Mouse (Mus musculus): ENCODE measurements around the gene Mrto4. TPM values are rescaled to one million over a fixed set of nuclear protein-coding genes. Genes with fewer than 3 reads are reported as not detected.

The Mrto4 gene
- polyA plus RNA-seq, 1 experiment from 2014 or later, result 126 TPM

GRCm38 (mm10) chr4:139373130-139373529 lies 20.8 kb upstream of the Mrto4 start:
- H3K4me3 ChIP-seq (replicated peaks), result no peak overlapping the region
- no peaks in the 10 kb centered on the region for H3K9me3 ChIP-seq
- H3K36me3 ChIP-seq (replicated peaks), result peaks cover 94% of the 10 kb centered on the region
- H3K27ac ChIP-seq, result no peak overlapping the region
- no peaks in the 10 kb centered on the region for H3K4me1 ChIP-seq
- no peak overlapping the region for H3K9ac ChIP-seq
- ATAC-seq (ENCODE audit: low FRiP score), result no peak
- WGBS, result 97% methylated on average over 4 of the region's 4 CpGs
- H3K27me3 ChIP-seq, result no peaks in the 10 kb centered on the region
- no peak overlapping the region for H3K4me2 ChIP-seq

GRCm38 (mm10) chr4:139368038-139368437 lies 15.7 kb upstream of the Mrto4 start:
- no peak overlapping the region for H3K4me3 ChIP-seq (replicated peaks)
- no peaks in the 10 kb centered on the region for H3K9me3 ChIP-seq
- no peak for ATAC-seq (ENCODE audit: low FRiP score)
- peaks cover 97% of the 10 kb centered on the region for H3K36me3 ChIP-seq (replicated peaks)
- H3K9ac ChIP-seq, result no peak overlapping the region
- WGBS, result 98% methylated on average over 5 of the region's 5 CpGs
- H3K27me3 ChIP-seq, result no peaks in the 10 kb centered on the region
- H3K4me2 ChIP-seq, result no peak overlapping the region
- H3K27ac ChIP-seq, result no peak overlapping the region
- H3K4me1 ChIP-seq, result no peaks in the 10 kb centered on the region

- no peak overlapping the region for H3K9ac ChIP-seq
- ATAC-seq (ENCODE audit: low FRiP score), result no peak
- 94% methylated on average over 3 of the region's 3 CpGs for WGBS
- H3K36me3 ChIP-seq (replicated peaks), result peaks cover 97% of the 10 kb centered on the region
- no peak overlapping the region for H3K4me3 ChIP-seq (replicated peaks)
- H3K4me1 ChIP-seq, result no peaks in the 10 kb centered on the region
- H3K27ac ChIP-seq, result no peak overlapping the region
- H3K4me2 ChIP-seq, result no peak overlapping the region
- H3K27me3 ChIP-seq, result no peaks in the 10 kb centered on the region
- H3K9me3 ChIP-seq, result no peaks in the 10 kb centered on the region
Measured at GRCm38 (mm10) chr4:139367336-139367735, 15.0 kb upstream of the Mrto4 start.

GRCm38 (mm10) chr4:139360761-139361548 lies 8.6 kb upstream of the Mrto4 start:
- no peaks in the 10 kb centered on the region for H3K27me3 ChIP-seq
- 91% methylated on average over 11 of the region's 11 CpGs for WGBS
- H3K36me3 ChIP-seq (replicated peaks), result peaks cover 95% of the 10 kb centered on the region
- H3K4me1 ChIP-seq, result no peaks in the 10 kb centered on the region
- H3K27ac ChIP-seq, result no peak overlapping the region
- no peak overlapping the region for H3K9ac ChIP-seq
- H3K4me3 ChIP-seq (replicated peaks), result no peak overlapping the region
- ATAC-seq (ENCODE audit: low FRiP score), result no peak
- no peaks in the 10 kb centered on the region for H3K9me3 ChIP-seq
- H3K4me2 ChIP-seq, result no peak overlapping the region

- H3K36me3 ChIP-seq (replicated peaks), result peaks cover 65% of the 10 kb centered on the region
- H3K9ac ChIP-seq, result no peak overlapping the region
- peaks cover 10% of the 10 kb centered on the region for H3K4me1 ChIP-seq
- ATAC-seq (ENCODE audit: low FRiP score), result no peak
- no peak overlapping the region for H3K4me3 ChIP-seq (replicated peaks)
- H3K9me3 ChIP-seq, result no peaks in the 10 kb centered on the region
- H3K27ac ChIP-seq, result no peak overlapping the region
- H3K4me2 ChIP-seq, result no peak overlapping the region
- 96% methylated on average over 3 of the region's 3 CpGs for WGBS
- no peaks in the 10 kb centered on the region for H3K27me3 ChIP-seq
Measured at GRCm38 (mm10) chr4:139357211-139357610, 4.8 kb upstream of the Mrto4 start.

- peak; percentile 14; the same call in 1 of the 2 replicates for ATAC-seq (ENCODE audit: low FRiP score)
- Histone ChIP-seq H3K9me3 (no peaks in the 10 kb centered on the region), H3K4me2 (peak overlapping the region; percentile 94), H3K36me3 (replicated peaks) (peaks cover 47% of the 10 kb centered on the region), H3K4me3 (replicated peaks) (peak overlapping the region; percentile 86), H3K27me3 (no peaks in the 10 kb centered on the region), H3K9ac (peak overlapping the region; percentile 79), H3K27ac (peak overlapping the region; percentile 97; the same call in 1 of the 2 replicates), H3K4me1 (peaks cover 25% of the 10 kb centered on the region)
- under 1% methylated on average over 7 of the region's 7 CpGs for WGBS
Measured at GRCm38 (mm10) chr4:139352832-139353231, 456 bp upstream of the Mrto4 start.

GRCm38 (mm10) chr4:139345416-139346019 lies 6.9 kb downstream of the Mrto4 start:
- WGBS, result 70% methylated on average over 23 of the region's 23 CpGs
- Histone ChIP-seq H3K4me3 (replicated peaks) (no peak overlapping the region), H3K9me3 (no peaks in the 10 kb centered on the region), H3K27ac (no peak overlapping the region), H3K4me2 (no peak overlapping the region), H3K27me3 (no peaks in the 10 kb centered on the region), H3K9ac (no peak overlapping the region), H3K4me1 (peaks cover 3% of the 10 kb centered on the region; the same call in 1 of the 2 replicates), H3K36me3 (replicated peaks) (peaks cover 50% of the 10 kb centered on the region)
- no peak for ATAC-seq (ENCODE audit: low FRiP score)

GRCm38 (mm10) chr4:139343718-139344117 lies 8.7 kb downstream of the Mrto4 start:
- H3K9me3 ChIP-seq, result no peaks in the 10 kb centered on the region
- H3K9ac ChIP-seq, result no peak overlapping the region
- WGBS, result 77% methylated on average over 5 of the region's 5 CpGs
- no peak overlapping the region for H3K4me2 ChIP-seq
- ATAC-seq (ENCODE audit: low FRiP score), result no peak
- H3K27ac ChIP-seq, result no peak overlapping the region
- no peak overlapping the region for H3K4me3 ChIP-seq (replicated peaks)
- peaks cover 35% of the 10 kb centered on the region for H3K36me3 ChIP-seq (replicated peaks)
- no peaks in the 10 kb centered on the region for H3K27me3 ChIP-seq
- H3K4me1 ChIP-seq, result no peaks in the 10 kb centered on the region

GRCm38 (mm10) chr4:139341556-139342233 lies 10.7 kb downstream of the Mrto4 start:
- peaks cover 15% of the 10 kb centered on the region for H3K36me3 ChIP-seq (replicated peaks)
- H3K4me3 ChIP-seq (replicated peaks), result no peak overlapping the region
- WGBS, result 73% methylated on average over 7 of the region's 7 CpGs
- no peaks in the 10 kb centered on the region for H3K9me3 ChIP-seq
- peaks cover 15% of the 10 kb centered on the region for H3K27me3 ChIP-seq
- H3K4me1 ChIP-seq, result no peaks in the 10 kb centered on the region
- no peak overlapping the region for H3K27ac ChIP-seq
- no peak overlapping the region for H3K9ac ChIP-seq
- ATAC-seq (ENCODE audit: low FRiP score), result no peak
- H3K4me2 ChIP-seq, result no peak overlapping the region

GRCm38 (mm10) chr4:139340835-139341234 lies 11.5 kb downstream of the Mrto4 start:
- Histone ChIP-seq H3K4me3 (replicated peaks) (no peak overlapping the region), H3K9ac (no peak overlapping the region), H3K36me3 (replicated peaks) (peaks cover 7% of the 10 kb centered on the region), H3K27me3 (peaks cover 17% of the 10 kb centered on the region), H3K4me2 (no peak overlapping the region), H3K4me1 (no peaks in the 10 kb centered on the region), H3K9me3 (no peaks in the 10 kb centered on the region), H3K27ac (no peak overlapping the region)
- ATAC-seq (ENCODE audit: low FRiP score), result no peak
- 80% methylated on average over 4 of the region's 4 CpGs for WGBS

- H3K9me3 ChIP-seq, result no peaks in the 10 kb centered on the region
- no peak overlapping the region for H3K27ac ChIP-seq
- no peak overlapping the region for H3K4me3 ChIP-seq (replicated peaks)
- WGBS, result 62% methylated on average over 33 of the region's 33 CpGs
- no peaks in the 10 kb centered on the region for H3K36me3 ChIP-seq (replicated peaks)
- H3K9ac ChIP-seq, result no peak overlapping the region
- no peak for ATAC-seq (ENCODE audit: low FRiP score)
- H3K4me1 ChIP-seq, result no peaks in the 10 kb centered on the region
- no peak overlapping the region for H3K4me2 ChIP-seq
- H3K27me3 ChIP-seq, result peaks cover 23% of the 10 kb centered on the region
Measured at GRCm38 (mm10) chr4:139338145-139338544, 14.2 kb downstream of the Mrto4 start.

- no peaks in the 10 kb centered on the region for H3K4me1 ChIP-seq
- H3K4me2 ChIP-seq, result peak overlapping the region; percentile 29
- peak overlapping the region; percentile 34; the same call in 1 of the 2 replicates for H3K9ac ChIP-seq
- 0 out of 2 replicates have a peak overlapping the region, but pooled peaks have one; percentile 11 for H3K4me3 ChIP-seq (replicated peaks)
- no peak overlapping the region for H3K27ac ChIP-seq
- H3K9me3 ChIP-seq, result no peaks in the 10 kb centered on the region
- peaks cover 23% of the 10 kb centered on the region for H3K27me3 ChIP-seq
- ATAC-seq (ENCODE audit: low FRiP score), result no peak
- WGBS, result 22% methylated on average over 24 of the region's 24 CpGs
- no peaks in the 10 kb centered on the region for H3K36me3 ChIP-seq (replicated peaks)
Measured at GRCm38 (mm10) chr4:139336822-139337483, 15.4 kb downstream of the Mrto4 start.

Measured in forebrain, embryonic 12.5 days (tissue).